Mouse (Mus musculus) lung, adult 2 months (tissue): ENCODE data around the gene Acta2.

Experiments
- CTCF ChIP-seq: fragments of 200-500 bp; IDR thresholded peaks from 2 replicates; pipeline ENCODE4 v1.5.1; 2011; ENCODE audit warnings: mild to moderate bottlenecking, low read length, control low read depth; ENCODE audit not compliant: insufficient read depth
- POLR2A ChIP-seq: fragments of 200-500 bp; IDR thresholded peaks from 2 replicates; pipeline ENCODE4 v1.6.1; 2011; ENCODE audit warnings: low read depth, mild to moderate bottlenecking, control low read depth, low read length, borderline replicate concordance; ENCODE audit errors: extremely low read depth

- no peak for TF ChIP-seq CTCF
- no peak for TF ChIP-seq POLR2A
Observed at GRCm38 (mm10) chr19:34295442-34295841, 40.1 kb upstream of the Acta2 start.
